Mouse (Mus musculus): ENCODE data around the gene Nufip1. TPM values are rescaled to one million over a fixed set of nuclear protein-coding genes. Genes with fewer than 3 reads are reported as not detected.
"Not testable (repeated sequence)": the region's sequence is repeated elsewhere in the genome, so short reads cannot be mapped to it uniquely, and the experiment has no call there.

Gene Nufip1
- polyA plus RNA-seq, 1 experiment, result 6.9 TPM

GRCm38 (mm10) chr14:76152162-76153002, 41.7 kb downstream of the Nufip1 start:
- TF ChIP-seq CTCF (IDR thresholded peaks at IDR 0.05; ENCODE audit: borderline replicate concordance, insufficient read depth, low read depth, low read length) (peak; percentile 1; the same call in 1 of the 2 replicates), POLR2A (IDR thresholded peaks at IDR 0.05; ENCODE audit: borderline replicate concordance, insufficient read depth, low read length) (peak; percentile 97)
- Histone ChIP-seq H3K4me1 (ENCODE audit: control insufficient read depth, insufficient read depth, low read length) (peaks cover 3% of the 10 kb centered on the region; the same call in 1 of the 2 replicates), H3K27me3 (ENCODE audit: control insufficient read depth, insufficient read depth, low read length) (no peaks in the 10 kb centered on the region), H3K27ac (ENCODE audit: insufficient read depth, low read length) (peak overlapping the region; percentile 85), H3K4me3 (replicated peaks; ENCODE audit: insufficient read depth, low read depth, low read length) (peak overlapping the region; percentile 77)
- under 1% methylated on average over 41 of the region's 41 CpGs for WGBS
- peak; percentile 95 to 99 for DNase-seq

GRCm38 (mm10) chr14:76153003-76153675, 42.4 kb downstream of the Nufip1 start:
- H3K4me1 ChIP-seq (ENCODE audit: control insufficient read depth, insufficient read depth, low read length), result peaks cover 3% of the 10 kb centered on the region; the same call in 1 of the 2 replicates
- peak; percentile 30 to 36 for DNase-seq
- peak overlapping the region; percentile 77 for H3K4me3 ChIP-seq (replicated peaks; ENCODE audit: insufficient read depth, low read depth, low read length)
- TF ChIP-seq POLR2A (IDR thresholded peaks at IDR 0.05; ENCODE audit: borderline replicate concordance, insufficient read depth, low read length) (no peak), CTCF (IDR thresholded peaks at IDR 0.05; ENCODE audit: borderline replicate concordance, insufficient read depth, low read depth, low read length) (no peak)
- 6% methylated on average over 24 of the region's 24 CpGs for WGBS
- no peaks in the 10 kb centered on the region for H3K27me3 ChIP-seq (ENCODE audit: control insufficient read depth, insufficient read depth, low read length)
- H3K27ac ChIP-seq (ENCODE audit: insufficient read depth, low read length), result no peak overlapping the region

- no peak for DNase-seq
- 38% methylated on average over 6 of the region's 6 CpGs for WGBS
- Histone ChIP-seq H3K4me1 (ENCODE audit: control insufficient read depth, insufficient read depth, low read length) (peaks cover 3% of the 10 kb centered on the region; the same call in 1 of the 2 replicates), H3K4me3 (replicated peaks; ENCODE audit: insufficient read depth, low read depth, low read length) (no peak overlapping the region), H3K27ac (ENCODE audit: insufficient read depth, low read length) (no peak overlapping the region), H3K27me3 (ENCODE audit: control insufficient read depth, insufficient read depth, low read length) (no peaks in the 10 kb centered on the region)
- TF ChIP-seq POLR2A (IDR thresholded peaks at IDR 0.05; ENCODE audit: borderline replicate concordance, insufficient read depth, low read length) (no peak), CTCF (IDR thresholded peaks at IDR 0.05; ENCODE audit: borderline replicate concordance, insufficient read depth, low read depth, low read length) (no peak)
Observed at GRCm38 (mm10) chr14:76153828-76154227, 43.1 kb downstream of the Nufip1 start.

GRCm38 (mm10) chr14:76158192-76158785, 47.6 kb downstream of the Nufip1 start:
- no peak overlapping the region for H3K4me3 ChIP-seq (replicated peaks; ENCODE audit: insufficient read depth, low read depth, low read length)
- no peak overlapping the region for H3K27ac ChIP-seq (ENCODE audit: insufficient read depth, low read length)
- 41% methylated on average over 5 of the region's 5 CpGs for WGBS

DNA sequence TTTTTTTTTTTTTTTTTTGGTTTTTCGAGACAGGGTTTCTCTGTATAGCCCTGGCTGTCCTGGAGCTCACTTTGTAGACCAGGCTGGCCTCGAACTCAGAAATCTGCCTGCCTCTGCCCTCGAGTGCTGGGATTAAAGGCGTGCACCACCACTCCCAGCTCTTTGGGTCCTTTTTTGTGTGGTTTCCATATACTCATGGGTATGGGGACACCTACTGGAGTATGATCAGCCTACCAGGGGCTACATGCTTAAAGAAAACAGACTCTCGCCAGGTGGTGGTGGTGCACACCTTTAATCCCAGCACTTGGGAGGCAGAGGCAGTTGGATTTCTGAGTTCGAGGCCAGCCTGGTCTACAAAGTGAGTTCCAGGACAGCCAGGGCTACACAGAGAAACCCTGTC, 49.9 kb downstream of the Nufip1 start:
- not testable (repeated sequence) for H3K4me3 ChIP-seq (replicated peaks; ENCODE audit: insufficient read depth, low read depth, low read length); DNase-seq; H3K27me3 ChIP-seq (ENCODE audit: control insufficient read depth, insufficient read depth, low read length); H3K27ac ChIP-seq (ENCODE audit: insufficient read depth, low read length); H3K4me1 ChIP-seq (ENCODE audit: control insufficient read depth, insufficient read depth, low read length)
- WGBS, result 93% methylated on average over 6 of the region's 6 CpGs

More at GRCm38 (mm10) chr14:76158192-76158785, 47.6 kb downstream of the Nufip1 start:
- DNase-seq, result no peak
- Histone ChIP-seq H3K27me3 (ENCODE audit: control insufficient read depth, insufficient read depth, low read length) (no peaks in the 10 kb centered on the region), H3K4me1 (ENCODE audit: control insufficient read depth, insufficient read depth, low read length) (no peaks in the 10 kb centered on the region)
- TF ChIP-seq POLR2A (IDR thresholded peaks at IDR 0.05; ENCODE audit: borderline replicate concordance, insufficient read depth, low read length) (no peak), CTCF (IDR thresholded peaks at IDR 0.05; ENCODE audit: borderline replicate concordance, insufficient read depth, low read depth, low read length) (no peak)

DNA sequence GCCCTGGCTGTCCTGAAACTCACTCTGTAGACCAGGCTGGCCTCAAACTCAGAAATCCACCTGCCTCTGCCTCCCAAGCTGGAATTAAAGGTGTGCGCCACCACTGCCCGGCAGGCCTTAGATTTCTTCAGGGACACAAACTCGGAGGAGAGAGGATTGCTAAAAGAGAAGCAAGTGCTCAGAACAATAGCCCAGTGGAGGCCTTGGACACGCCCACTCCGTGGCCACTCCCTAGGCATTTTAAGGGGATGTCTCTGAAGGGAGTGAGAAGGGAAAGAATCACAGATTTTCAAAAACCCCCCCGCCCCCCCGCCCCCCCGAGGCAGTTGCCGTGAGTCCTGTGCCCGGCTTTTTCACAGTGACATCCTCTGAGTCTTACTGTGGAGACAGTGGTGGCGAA, 53.5 kb downstream of the Nufip1 start:
- Histone ChIP-seq H3K27me3 (ENCODE audit: control insufficient read depth, insufficient read depth, low read length) (no peaks in the 10 kb centered on the region), H3K27ac (ENCODE audit: insufficient read depth, low read length) (no peak overlapping the region), H3K4me1 (ENCODE audit: control insufficient read depth, insufficient read depth, low read length) (no peaks in the 10 kb centered on the region), H3K4me3 (replicated peaks; ENCODE audit: insufficient read depth, low read depth, low read length) (no peak overlapping the region)
- 33% methylated on average over 11 of the region's 11 CpGs for WGBS
- DNase-seq, result no peak
- TF ChIP-seq POLR2A (IDR thresholded peaks at IDR 0.05; ENCODE audit: borderline replicate concordance, insufficient read depth, low read length) (no peak), CTCF (IDR thresholded peaks at IDR 0.05; ENCODE audit: borderline replicate concordance, insufficient read depth, low read depth, low read length) (no peak)

DNA sequence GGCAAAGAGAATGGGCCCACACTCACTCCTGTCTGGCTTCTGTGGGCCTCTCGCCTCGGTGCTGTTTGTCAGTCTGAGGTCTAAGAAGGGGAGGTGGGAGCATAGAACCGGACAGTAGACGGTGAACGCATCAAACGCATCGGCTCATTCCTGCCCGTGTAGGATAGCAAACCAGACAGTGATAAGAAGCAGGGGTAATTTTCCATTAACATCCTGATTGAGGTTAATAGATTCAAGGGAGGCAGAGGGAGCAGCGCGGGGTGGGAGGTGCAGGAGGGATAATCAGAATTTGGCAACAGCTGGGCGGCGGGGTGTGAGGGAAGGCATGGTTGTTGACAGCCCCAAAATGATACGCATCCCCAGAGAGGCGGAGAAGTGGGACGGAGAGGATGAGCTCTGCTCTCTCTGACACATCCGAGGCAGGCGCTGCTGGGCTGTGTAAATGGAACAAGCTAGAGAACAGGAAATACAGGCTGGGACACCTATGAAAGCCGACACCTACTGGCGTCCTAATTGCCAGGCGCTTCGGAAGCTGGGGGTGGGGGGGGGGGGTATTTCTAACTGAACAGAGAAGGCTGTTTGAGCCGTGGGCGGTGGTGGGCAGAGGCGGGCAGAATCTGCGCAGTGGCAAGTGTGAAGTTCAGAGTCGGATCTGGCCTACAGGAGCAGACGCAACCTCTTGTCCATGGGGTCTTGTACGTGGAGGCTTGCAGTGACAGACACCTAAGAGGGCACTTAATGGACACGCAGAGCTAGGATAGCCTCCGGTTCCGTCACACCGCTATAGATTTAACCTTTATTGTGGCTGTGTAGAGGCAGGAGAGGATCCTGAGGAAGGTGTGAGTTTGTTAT, 54.4 kb downstream of the Nufip1 start:
- 27% methylated on average over 32 of the region's 32 CpGs for WGBS
- no peak for DNase-seq
- peak overlapping the region; percentile 16 for H3K4me3 ChIP-seq (replicated peaks; ENCODE audit: insufficient read depth, low read depth, low read length)
- no peak overlapping the region for H3K27ac ChIP-seq (ENCODE audit: insufficient read depth, low read length)
- TF ChIP-seq CTCF (IDR thresholded peaks at IDR 0.05; ENCODE audit: borderline replicate concordance, insufficient read depth, low read depth, low read length) (no peak), POLR2A (IDR thresholded peaks at IDR 0.05; ENCODE audit: borderline replicate concordance, insufficient read depth, low read length) (no peak)
- no peaks in the 10 kb centered on the region for H3K4me1 ChIP-seq (ENCODE audit: control insufficient read depth, insufficient read depth, low read length)
- H3K27me3 ChIP-seq (ENCODE audit: control insufficient read depth, insufficient read depth, low read length), result no peaks in the 10 kb centered on the region
